Mouse (Mus musculus): ENCODE measurements around the gene Cebpb. TPM values are rescaled to one million over a fixed set of nuclear protein-coding genes. Genes with fewer than 3 reads are reported as not detected.

Cebpb gene
- polyA plus RNA-seq, 1 experiment from 2014 or later: 0.11 TPM

Small RNA genes lying within 50 kb of the gene (microRNA-seq; reads per million reads assigned to microRNA genes)
- gene Gm22355: not detected

Other genes starting within 250 kb of the Cebpb start
- 150 and 151 TPM in 2 replicates for gene Rnf114, start 196.3 kb upstream of the Cebpb start, polyA plus RNA-seq (2014; fragmentation: Nextera tagmentation; extraction: Ambion mirVana)
- 22.1 and 32.1 TPM in 2 replicates for gene Spata2, start 196.0 kb upstream of the Cebpb start, polyA plus RNA-seq (2014; fragmentation: Nextera tagmentation; extraction: Ambion mirVana)
- gene Snai1, start 150.7 kb upstream of the Cebpb start, polyA plus RNA-seq (2014; fragmentation: Nextera tagmentation; extraction: Ambion mirVana): 3.0 and 5.0 TPM in 2 replicates
- 238 and 265 TPM in 2 replicates for gene Ube2v1, start 56.8 kb upstream of the Cebpb start, polyA plus RNA-seq (2014; fragmentation: Nextera tagmentation; extraction: Ambion mirVana)
- gene Gm20431, start 27.4 kb upstream of the Cebpb start, polyA plus RNA-seq (2014; fragmentation: Nextera tagmentation; extraction: Ambion mirVana): 5.4 and 6.8 TPM in 2 replicates
- gene Tmem189, start 907 bp downstream of the Cebpb start, polyA plus RNA-seq (2014; fragmentation: Nextera tagmentation; extraction: Ambion mirVana): 21.3 and 24.8 TPM in 2 replicates
- gene Ptpn1, start 243.1 kb downstream of the Cebpb start, polyA plus RNA-seq (2014; fragmentation: Nextera tagmentation; extraction: Ambion mirVana): 65.1 and 79.2 TPM in 2 replicates